Mouse (Mus musculus) testis, postnatal 10 days (tissue): ENCODE measurements at regions not wholly inside any gene's neighbourhood (a gene's known extent, or its start where the extent isn't known, plus 50 kb on each side); places are given as distances from the start of the nearest gene placed in this dataset.
A peak's percentile ranks its signal among the peaks of the same experiment; 100 is the strongest.
"Not testable (repeated sequence)": the region's sequence is repeated elsewhere in the genome, so short reads cannot be mapped to it uniquely, and the experiment has no call there.

Experiments used
- DNase-seq: peaks from one replicate; pipeline ENCODE4 v3.0.0; 2021; ENCODE audit warnings: low spot score

DNA sequence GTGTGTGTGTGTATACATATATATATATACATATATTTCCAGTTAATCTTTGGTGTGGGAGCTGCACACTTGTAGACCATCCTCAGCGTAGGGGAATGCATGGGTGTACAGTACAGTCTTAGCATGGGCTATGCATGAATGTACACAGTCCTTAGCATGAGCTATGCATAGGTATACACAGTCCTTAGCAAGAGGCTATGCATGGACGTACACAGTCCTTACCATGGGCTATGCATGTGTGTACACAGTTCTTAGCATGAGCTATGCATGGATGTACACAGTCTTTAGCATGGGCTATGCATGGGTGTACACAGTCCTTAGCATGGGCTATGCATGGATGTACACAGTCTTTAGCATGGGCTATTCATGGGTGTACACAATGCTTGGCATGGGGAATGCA, 70.5 kb downstream of the Rchy1 start:
- no peak for DNase-seq

DNA sequence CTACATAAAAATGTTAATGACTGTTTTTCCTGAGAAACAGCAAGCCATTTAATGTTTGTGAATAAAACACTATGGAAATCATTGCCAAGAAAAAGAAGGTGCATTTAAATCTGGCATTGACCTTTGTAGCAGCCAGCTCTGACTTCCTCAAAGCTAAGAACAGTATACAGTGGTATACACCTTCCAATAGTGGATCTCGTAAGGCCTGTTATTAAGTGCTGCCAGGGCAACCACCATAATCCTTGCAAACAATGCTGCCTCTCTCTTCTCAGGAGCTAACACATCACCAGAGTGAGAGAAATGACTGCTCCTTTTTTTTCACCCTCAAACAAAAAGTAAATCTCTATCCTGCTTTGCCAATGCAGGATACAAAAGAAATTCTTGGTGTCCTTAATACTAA, 81.1 kb downstream of the Rchy1 start:
- no peak for DNase-seq

DNA sequence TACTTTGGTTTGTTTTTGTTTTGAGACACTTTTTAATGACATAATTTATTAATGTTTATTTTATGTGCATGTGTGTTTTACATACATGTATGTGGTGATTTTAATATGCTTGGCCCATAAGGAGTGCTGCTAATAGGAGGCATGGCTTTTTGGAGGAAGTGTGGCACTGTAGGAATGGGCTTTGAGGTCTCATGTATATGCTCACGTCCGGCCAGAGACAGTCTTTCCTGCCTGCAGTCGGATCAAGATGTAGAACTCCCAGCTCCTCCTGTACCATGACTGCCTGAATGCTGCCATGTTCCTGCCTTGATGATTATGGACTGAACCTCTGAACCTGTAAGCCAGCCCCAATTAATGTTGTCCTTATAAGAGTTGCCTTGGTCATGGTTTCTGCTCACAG, 82.6 kb downstream of the Rchy1 start:
- DNase-seq: no peak

DNA sequence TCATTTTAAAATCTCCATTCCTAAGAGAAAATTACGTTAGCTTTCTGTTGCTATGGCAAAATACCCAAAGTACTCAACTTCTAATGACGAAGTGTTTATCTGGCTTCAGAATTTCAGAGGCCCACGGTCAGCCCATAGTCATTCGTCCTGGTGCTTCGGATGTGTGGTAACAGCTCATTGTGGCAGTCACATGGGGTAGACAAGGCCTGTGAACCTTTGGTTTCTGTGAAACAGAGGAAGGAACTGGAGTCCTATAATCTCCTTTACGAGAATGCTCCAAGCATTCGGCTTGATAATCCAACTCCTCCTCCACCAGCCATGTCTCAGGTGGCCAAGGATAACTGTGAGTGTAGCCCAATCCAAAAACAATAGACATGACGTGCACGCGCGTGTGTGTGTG, 84.2 kb downstream of the Rchy1 start:
- DNase-seq: no peak

DNA sequence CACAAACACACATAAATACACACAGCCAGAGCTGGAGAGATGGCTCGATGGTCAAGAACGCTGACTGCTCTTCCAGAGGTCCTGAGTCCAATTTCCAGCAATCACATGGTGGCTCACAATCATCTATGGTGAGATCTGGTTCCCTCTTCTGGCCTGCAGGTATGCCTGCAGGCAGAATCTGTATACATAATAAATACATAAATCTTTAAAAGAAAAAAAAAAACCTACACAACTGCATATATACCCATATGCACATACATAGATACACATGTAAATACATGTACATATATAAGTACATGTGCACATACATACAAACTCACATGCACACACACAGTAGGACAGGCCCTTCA, 86.2 kb downstream of the Rchy1 start:
- DNase-seq: no peak

DNA sequence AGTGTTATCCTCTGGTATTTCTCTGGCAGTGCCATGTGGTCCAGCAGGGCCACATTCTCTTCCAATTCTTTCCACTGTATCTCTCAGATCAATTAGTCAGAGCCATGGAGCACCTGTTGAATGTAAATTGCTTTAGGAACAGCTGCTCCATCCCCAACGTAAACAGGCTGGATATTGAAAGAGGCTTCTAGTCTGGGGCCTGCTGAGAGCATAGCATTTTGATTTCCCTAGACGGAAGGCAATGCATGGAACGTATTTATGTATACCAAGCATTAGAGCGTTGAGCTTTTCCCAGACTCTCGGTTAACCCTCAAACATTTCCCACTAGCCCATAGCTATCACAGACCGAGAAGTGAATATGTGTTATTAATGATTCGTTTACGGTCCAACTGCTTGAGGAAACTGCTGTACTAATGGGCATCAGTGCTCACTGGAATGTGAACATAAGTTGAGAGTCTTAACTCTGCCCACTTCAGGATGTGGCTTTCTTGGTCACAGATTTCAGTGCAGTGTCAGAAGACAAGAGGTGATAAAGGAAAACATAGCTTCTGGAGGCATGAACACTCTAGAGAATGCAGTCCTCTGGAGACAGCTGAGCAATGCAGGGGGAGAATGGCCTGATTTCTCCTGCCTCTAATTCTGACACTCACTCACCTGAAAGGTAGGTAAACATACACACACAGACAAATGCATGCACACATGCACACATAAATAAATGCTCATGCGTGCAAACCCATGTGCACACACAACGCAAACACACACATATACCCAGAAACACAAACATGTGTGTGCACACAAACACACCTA, 86.8 kb downstream of the Rchy1 start:
- DNase-seq: no peak

DNA sequence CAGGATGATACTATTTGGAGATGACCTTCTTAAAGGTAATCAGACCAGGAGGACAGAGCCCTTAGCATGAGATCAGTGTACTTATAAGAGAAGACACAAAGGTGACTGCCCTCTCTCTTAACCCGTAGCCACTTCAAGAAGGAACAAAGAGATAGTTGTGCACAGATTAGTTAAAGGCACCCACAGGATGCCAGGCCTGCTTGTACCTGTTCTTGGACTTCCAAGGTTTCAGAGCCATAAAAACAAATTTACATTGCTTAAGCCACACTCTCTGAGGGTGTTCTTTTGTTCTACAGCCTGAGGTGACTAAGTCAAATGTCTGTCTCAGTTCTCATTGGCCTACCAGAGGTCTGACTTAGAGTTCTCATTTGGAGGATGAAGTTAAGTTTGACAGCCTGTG, 90.1 kb downstream of the Rchy1 start:
- no peak for DNase-seq

DNA sequence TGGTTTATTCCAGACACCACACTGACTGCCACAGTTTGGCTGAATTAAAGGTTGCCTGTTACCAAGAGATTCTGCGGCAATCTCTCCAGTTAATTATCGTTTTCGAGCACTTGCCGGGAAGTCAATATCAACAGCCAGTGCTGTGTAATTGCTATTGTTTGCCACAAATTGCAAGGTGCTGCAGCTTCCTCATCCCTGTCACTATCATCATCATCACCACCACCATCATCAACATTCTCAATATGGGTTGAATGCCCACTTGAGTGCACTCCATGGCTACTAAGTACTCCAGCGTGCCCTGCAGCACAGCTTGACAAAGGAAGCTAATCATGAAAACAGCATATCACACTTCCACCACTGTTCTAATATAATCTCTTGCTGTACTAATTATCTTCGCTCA, 93.1 kb downstream of the Rchy1 start:
- DNase-seq: no peak

DNA sequence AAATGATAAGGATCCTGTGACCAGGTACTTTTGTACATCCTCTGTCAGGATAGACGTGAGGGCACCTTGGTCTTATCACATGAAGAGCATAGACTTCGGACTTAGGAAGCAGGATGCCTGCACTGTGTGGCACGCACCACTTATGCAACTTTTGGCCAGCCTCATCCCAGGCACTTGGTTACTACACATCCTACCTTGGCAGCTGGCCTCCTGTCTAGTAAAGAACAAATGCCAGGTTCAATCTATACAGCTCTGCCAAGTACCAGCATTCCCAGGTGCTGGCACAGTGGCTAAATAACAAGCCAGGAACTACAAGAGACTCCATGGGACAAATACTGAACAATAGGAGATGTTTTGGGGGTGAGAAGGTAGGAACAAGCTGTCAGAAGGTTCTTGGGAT, 96.7 kb downstream of the Rchy1 start:
- no peak for DNase-seq

DNA sequence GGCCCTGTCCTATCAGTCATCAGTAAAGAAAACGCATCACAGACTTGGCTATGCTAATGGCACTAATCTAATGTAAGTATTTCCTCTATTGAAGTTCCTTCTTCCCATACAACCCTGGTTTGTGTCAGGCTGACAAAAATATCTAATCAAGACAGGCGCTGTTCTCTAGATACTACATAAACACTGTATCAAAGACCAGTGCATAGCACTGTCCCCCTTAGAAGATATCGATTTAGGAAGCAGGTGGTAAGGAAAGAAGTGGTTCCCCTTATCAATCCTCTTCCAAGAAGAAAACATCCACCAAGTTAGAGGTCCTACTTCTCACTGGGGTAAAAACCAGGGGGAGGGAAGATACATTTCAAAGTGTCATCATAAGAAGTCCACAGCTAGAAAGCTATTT, 97.5 kb downstream of the Rchy1 start:
- DNase-seq: no peak

DNA sequence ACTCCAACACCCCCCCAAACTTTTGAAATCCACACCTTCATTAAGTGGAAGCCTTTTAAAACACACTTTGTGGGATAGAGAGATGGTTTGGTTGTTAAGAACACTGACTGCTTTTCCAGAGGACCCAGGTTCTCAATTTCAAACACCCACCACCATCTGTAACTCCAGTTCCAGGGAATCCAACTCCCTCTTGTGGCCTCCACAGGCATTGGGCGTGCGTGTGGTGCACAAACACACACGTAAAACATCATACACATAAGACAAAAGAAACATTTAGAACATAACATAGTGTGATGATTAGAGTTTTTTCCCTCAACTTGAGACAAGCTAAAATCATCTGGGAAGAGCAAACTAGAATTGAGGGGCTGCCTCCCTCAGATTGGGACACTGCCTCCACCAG, 100.0 kb downstream of the Rchy1 start:
- DNase-seq: no peak

DNA sequence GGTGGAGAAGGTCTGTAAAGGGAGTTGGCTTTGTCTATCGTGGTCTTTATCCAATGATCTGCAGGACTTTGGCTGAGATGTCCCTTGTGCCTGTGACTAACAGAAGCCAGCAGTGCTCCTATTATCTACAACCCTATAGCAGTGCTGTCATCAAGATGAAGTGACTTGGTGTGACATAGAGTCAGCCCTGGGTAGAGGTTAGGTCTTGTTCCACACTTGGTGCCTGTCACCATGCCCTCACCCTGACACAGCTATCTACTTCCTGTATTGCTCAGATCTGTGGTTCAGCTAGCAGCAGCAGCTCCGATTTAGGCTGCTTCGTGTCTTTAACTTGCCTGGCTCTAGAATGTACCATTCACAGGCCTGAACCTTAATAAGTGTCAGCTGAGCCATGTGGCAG, 100.6 kb downstream of the Rchy1 start:
- DNase-seq: no peak

DNA sequence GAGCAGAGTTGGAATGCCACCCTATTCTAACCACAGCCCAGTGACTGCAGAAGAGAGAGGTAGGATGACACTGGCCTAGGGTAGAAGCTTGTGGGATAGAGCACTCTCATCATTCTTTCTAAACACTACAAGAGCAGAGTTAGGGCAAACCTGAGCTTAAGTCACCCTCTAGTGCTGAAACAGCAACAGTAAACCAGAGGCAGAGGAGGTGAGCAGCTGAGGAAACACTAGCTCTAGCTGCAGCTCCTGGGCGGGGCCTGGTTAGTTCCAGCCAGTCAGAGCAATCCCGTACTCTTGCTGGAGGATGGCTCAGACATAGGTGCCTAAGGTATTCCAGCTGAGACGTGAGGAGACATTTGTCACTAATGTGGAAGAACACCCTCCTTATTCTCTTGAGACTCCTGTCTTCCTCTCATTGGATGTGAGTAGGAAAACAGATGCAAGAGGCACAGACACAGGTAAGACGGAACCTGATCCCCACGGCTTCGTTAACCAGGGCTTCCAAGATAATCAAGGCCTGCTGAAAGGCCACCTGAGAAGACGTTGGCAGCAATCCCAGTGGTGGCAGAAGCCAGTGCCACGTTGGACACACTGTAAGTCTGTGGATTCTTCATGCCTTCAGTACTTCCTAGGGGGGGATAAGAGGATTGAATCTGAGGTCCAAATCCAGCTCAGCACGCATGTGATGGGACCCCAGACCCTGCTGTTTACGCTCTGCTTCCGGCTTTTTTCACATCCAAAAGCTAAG, 101.3 kb downstream of the Rchy1 start:
- DNase-seq: no peak

DNA sequence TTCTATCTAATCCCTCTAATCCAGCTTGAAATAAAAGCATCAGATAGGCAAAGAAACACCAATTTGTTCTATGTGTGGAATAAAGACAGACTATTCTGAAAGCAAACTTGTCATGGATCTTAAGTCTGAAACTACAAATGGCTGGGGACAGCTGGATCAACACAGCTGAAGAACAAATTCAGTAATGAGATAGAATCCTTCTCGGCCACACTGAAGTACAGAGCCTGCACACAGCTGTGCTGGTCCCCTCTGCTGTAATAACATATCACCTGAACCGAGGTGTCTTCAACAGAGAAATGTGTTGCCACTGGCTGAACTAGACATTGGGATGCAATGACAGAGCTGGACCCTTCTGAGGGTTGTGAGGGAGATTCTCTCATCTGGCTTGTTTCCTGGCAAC, 102.4 kb downstream of the Rchy1 start:
- no peak for DNase-seq

DNA sequence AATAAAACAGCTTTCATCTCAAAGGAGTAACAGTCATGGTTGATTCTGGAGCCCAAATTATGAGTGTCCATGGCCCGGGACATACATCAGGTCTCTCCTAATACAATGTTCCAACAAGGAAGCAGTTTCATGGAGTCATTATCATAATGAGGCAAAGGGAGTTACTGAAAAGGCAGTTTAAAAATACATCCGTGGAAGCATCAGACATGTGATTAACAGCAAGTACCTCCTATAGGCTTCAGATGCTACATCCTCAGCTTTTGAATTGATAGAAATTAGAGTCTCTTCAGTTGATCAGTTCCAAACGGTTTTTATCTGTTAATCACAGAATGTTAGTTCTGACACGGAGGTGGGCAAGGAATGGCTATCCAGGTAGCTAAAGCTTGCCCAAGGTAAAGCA, 110.5 kb downstream of the Rchy1 start:
- DNase-seq: no peak

DNA sequence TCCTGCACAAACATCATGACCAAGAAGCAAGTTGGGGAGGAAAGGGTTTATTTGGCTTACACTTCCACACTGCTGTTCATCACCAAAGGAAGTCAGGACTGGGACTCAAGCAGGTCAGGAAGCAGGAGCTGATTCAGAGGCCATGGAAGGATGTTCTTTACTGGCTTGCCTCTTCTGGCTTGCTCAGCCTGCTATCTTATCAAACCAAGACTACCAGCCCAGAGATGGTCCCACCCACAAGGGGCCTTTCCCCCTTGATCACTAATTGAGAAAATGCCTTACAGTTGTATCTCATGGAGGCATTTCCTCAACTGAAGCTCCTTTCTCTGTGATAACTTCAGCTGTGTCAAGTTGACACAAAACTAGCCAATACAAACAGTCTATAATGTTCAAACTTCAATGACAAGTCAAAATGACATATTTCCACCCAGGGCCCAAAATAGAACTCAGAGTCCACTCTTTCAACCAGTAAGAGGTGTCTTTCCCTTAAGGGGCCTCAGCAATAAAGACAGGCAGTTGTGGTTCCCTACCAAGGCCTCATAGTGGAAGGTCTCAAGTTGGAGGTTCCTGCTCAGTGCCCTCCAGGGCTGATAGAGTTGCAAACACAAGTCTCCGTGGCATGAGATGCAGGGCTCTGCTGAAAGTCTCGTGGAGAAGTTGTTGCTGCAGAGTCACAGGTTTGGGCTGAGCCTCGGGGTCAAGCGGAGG, 111.9 kb downstream of the Rchy1 start:
- not testable (repeated sequence) for DNase-seq

DNA sequence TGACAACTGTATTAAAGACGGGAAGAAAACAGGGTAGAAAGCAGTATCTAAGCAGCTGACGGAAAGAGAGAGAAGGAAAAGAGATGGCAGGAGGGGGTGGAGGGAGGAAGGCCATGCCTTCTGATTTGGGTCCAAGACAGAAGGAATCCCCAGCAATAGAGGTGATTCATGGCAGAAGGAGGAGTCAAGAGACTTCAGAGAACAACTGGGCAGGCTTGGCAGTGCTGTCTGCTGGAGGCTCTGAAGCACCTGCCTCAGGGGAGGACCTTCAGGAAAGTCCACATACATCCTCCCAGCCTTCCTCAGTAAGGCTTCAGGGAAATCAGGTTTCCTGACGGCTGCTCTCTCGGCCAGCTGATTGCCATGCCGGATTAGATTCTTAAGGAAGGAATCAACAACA, 112.4 kb downstream of the Rchy1 start:
- no peak for DNase-seq

DNA sequence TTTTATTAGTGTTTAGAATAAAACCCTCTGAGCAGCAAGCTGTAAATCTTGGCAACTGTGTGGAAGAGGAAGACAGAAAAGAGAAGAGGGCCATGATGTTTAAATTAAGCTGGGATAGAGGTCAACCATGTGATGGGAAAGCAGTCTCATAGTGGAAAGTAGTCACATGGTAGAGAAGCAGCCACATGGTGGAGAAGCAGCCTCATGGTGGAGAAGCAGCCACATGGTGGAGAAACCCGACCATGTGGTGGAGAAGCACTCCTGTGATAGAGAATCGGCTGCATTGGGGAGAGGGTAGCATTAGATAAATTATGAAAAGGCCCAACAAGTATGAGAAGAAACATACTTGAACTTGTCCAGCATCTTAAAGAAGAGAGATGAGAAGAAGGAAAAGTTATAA, 113.3 kb downstream of the Rchy1 start:
- no peak for DNase-seq

DNA sequence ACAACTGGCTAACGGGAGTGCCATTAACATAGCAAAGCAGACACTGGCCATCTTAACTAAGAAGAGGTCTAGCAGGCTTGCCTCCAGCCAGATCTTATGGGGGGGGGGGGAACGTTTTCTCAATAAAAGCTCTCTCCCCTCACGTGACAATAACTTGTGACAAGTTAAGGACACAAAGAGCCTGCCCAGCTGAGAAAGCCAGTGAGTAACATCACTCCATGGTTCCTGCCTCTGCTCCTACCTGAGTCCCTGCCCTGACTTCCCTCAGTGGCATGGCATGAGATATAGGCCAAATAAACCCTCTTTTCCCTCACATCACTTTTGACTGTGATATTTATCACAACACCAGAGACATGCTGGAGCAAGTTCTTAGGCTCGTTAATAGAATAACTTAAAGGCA, 113.8 kb downstream of the Rchy1 start:
- no peak for DNase-seq

DNA sequence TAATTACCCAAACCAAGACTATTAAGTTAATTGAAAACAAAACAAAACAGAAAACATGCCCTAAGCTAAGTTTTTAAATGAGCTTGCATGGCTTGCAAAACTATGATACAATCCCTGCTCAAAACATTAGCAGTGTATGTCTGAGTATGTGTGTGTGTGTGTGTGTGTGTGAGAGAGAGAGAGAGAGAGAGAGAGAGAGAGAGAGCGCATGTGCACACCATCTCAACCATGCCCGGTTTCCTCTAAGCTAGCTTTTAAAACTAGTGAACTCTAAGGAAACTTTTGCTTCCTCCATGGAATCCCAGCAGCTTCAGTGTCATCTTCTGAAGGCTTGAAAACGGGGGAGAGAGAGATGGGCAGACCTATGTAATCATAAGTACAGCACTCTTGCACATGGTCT, 114.3 kb downstream of the Rchy1 start:
- no peak for DNase-seq

DNA sequence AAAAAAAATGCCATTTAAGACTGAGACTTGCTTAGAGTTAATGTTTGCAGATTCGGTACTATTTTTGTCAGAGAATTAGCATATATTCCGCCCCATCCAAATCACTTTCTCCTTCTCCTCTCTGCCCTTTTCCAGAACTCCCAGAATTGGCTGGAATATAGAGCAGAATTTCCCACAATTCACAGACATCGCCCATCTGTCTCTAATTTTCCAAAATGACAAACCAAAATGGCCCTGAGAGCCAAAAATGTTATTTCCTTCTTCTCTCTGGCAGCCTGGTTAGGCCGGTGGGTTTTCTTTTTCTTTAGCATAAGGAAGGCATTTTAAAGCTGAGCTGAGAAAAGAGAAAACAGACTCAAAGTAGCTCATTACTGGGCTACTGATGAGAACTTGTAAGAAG, 119.8 kb downstream of the Rchy1 start:
- DNase-seq: no peak

DNA sequence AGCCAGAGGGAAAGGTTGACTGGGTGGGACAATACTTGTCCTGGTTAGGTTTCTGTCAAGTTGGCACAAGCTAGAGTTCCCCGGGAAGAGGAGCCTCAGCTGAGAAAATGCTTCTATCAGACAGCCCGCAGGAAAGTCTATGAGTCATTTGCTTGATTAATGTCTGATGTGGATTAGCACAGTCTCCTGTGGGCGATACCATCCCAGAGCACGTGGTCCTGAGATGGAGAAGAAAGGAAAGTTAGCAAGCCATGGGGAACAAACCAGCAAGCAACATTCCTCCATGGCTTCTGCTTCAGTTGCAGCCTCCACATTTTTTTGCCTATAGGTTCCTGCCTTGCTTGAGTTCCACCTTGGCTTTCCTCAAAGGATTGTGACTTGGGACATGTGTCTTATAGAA, 121.8 kb downstream of the Rchy1 start:
- no peak for DNase-seq

DNA sequence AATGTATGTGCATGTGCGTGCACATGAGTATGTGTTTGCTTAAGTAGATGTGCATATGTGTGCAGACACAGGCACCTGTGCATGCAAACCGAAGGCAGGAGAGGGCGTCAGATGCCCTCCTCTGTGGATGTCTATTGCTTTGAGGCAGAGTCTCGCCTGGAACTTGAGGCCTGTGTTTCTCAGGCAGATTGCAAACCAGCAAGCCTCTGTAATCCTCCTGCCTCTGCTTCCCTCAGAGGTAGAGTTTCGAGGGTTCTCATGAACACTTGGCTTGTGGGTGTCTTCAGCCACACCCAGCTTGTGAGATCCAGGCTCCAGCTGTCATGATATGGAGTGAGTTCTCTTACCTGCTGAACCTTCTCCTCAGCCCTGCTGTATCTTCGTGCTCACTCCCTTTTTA, 134.4 kb downstream of the Rchy1 start:
- peak; percentile 16 for DNase-seq
